Mouse (Mus musculus): Measurements from ENCODE around the gene Ctf1.

- TF ChIP-seq CTCF (IDR thresholded peaks at IDR 0.05 in 2 of 3, conservative IDR thresholded peaks at IDR 0.05 in 1 of 3; ENCODE audit: control insufficient read depth in 1 of 3, insufficient read depth in 1 of 3, low read depth in 2 of 3, low read length in 3 of 3, poor library complexity in 1 of 3, severe bottlenecking in 1 of 3) (no peak), SMC3 (IDR thresholded peaks at IDR 0.05; ENCODE audit: low read depth, low read length) (no peak), CHD1 (IDR thresholded peaks at IDR 0.05; ENCODE audit: low read depth, low read length) (no peak), POLR2A (IDR thresholded peaks at IDR 0.05; ENCODE audit: control insufficient read depth in 1 of 2, insufficient read depth in 1 of 2, low read depth in 1 of 2, low read length in 2 of 2, poor library complexity in 1 of 2) (no peak), GATA1 (IDR thresholded peaks at IDR 0.05; ENCODE audit: low read depth, low read length) (no peak), TBP (IDR thresholded peaks at IDR 0.05; ENCODE audit: low read depth, low read length) (no peak), UBTF (IDR thresholded peaks at IDR 0.05; ENCODE audit: borderline replicate concordance, insufficient read depth, low read depth, low read length) (no peak), TCF12 (IDR thresholded peaks at IDR 0.05; ENCODE audit: low read depth, low read length) (no peak), ZMIZ1 (IDR thresholded peaks at IDR 0.05; ENCODE audit: low read depth, low read length) (no peak), E2F4 (IDR thresholded peaks at IDR 0.05; ENCODE audit: borderline replicate concordance, low read depth, low read length) (no peak)
Observed at GRCm38 (mm10) chr7:127760478-127760877, 47.9 kb downstream of the Ctf1 start.

Measured in MEL (cell line).